Mouse (Mus musculus): ENCODE measurements around the gene Robo1. TPM values are rescaled to one million over a fixed set of nuclear protein-coding genes. Genes with fewer than 3 reads are reported as not detected.

Gene Robo1
- polyA plus RNA-seq, 1 experiment from 2014 or later: 83.9 TPM

DNA sequence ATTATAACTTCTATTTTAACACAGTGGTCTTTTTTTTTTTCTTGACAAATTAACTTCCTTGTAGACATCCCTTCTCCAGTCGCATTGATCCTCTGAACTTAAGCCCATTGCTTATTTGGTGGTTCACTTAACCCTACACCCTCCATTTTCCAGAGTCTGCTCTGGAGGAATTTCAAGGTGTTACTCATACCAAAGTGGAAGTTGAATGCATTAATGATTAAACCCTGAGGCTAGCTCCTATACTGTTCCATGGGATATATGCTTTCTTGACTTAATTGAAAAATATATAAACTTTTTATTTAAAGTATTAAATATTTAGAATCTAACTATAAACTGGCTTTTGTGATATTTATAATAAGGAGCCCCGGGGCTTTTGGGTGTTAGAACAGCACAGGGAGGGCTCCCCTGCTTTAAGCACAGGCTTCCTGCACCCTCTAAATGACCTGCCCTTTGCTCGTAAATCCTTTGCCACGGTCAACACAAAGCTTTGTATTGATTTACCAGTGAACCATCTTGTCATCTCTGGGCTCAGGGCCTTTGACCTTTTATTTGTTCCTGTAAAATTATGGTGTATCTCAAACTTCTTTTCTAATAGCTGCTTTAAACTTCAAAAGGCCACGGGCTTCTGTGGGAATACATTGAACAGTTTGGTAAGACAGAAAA, 522.4 kb downstream of the Robo1 start:
- Histone ChIP-seq H3K4me2 (replicated peaks) (no peak overlapping the region), H3K27ac (no peak overlapping the region), H3K36me3 (no peaks in the 10 kb centered on the region), H3K9ac (no peak overlapping the region), H3K4me1 (peaks cover 7% of the 10 kb centered on the region; the same call in 1 of the 2 replicates), H3K4me3 (no peak overlapping the region), H3K9me3 (replicated peaks) (no peaks in the 10 kb centered on the region), H3K27me3 (no peaks in the 10 kb centered on the region)
- 47% methylated on average over 5 of the region's 5 CpGs for WGBS
- no peak for ATAC-seq (ENCODE audit: low FRiP score)

DNA sequence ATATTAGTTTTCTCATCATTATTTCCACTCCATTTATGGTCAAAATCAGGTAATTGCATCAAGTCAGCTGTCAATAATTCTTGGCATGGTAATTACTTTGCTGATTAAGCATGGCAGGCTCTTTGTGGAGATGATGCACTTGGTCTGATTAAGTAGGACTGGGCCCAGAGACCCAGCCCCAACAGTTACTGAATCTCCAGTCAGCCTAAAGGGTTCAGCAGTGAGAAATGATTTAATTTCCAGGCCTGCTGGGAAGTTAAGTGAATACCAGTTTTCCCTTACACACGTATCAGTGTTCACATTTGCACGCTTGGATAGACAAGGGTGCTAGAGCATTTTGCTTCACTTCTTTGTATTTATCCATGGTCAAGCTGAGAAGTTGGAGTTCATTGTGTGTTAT, 526.2 kb downstream of the Robo1 start:
- WGBS: 50% methylated on average over 2 of the region's 2 CpGs

DNA sequence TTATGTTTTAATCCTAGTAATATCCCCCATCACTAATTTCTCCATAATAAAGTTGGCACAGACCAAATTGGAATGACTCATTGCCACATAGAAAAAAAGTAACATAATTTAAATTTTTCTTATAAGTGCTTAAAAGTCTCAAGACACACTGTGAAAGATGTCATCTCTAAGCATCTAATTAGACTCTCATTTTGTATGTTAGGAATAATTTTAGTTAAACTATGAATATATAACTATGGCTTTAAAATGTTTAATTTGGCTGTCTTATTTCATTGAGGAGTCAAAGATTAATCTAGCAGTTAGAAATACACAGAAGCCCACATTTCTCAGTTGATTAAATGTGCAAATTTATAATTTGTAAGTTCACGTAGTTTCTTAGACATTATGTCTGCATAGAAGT, 530.9 kb downstream of the Robo1 start:
- Histone ChIP-seq H3K4me2 (replicated peaks) (no peak overlapping the region), H3K9ac (no peak overlapping the region), H3K4me3 (no peak overlapping the region), H3K9me3 (replicated peaks) (no peaks in the 10 kb centered on the region), H3K27me3 (no peaks in the 10 kb centered on the region), H3K27ac (no peak overlapping the region), H3K4me1 (no peaks in the 10 kb centered on the region), H3K36me3 (no peaks in the 10 kb centered on the region)
- no peak for ATAC-seq (ENCODE audit: low FRiP score)
- WGBS: 86% methylated on average over 1 of the region's 1 CpGs

More for the DNA sequence above, 526.2 kb downstream of the Robo1 start:
- ATAC-seq (ENCODE audit: low FRiP score): 0 out of 2 replicates have a peak, but pooled peaks have one; percentile 40
- H3K27me3 ChIP-seq: no peaks in the 10 kb centered on the region
- H3K4me2 ChIP-seq (replicated peaks): no peak overlapping the region
- H3K4me3 ChIP-seq: no peak overlapping the region
- no peak overlapping the region for H3K27ac ChIP-seq
- peaks cover 5% of the 10 kb centered on the region; the same call in 1 of the 2 replicates for H3K4me1 ChIP-seq
- H3K36me3 ChIP-seq: no peaks in the 10 kb centered on the region
- H3K9me3 ChIP-seq (replicated peaks): no peaks in the 10 kb centered on the region
- no peak overlapping the region for H3K9ac ChIP-seq

DNA sequence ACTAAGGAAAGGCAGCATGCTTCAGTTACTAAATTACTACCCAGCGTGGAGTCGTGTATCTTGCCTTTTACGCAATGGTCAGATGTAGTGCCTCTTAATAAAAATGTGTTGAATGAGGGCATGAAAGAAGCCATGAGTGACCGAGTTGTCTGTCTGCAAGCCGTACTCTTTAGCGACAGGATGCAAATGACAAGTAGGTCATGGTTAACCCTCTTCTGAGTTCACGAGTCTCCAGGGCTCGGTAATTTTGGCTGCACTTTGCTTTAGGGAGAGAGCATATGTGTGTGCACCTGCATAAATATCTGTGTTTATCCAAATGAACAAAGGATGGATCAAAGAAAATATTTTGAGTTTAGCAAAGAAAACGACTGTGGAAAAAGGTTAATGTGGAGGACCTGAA, 533.0 kb downstream of the Robo1 start:
- no peaks in the 10 kb centered on the region for H3K9me3 ChIP-seq (replicated peaks)
- 55% methylated on average over 9 of the region's 9 CpGs for WGBS
- H3K9ac ChIP-seq: no peak overlapping the region
- ATAC-seq (ENCODE audit: low FRiP score): no peak
- H3K4me1 ChIP-seq: no peaks in the 10 kb centered on the region
- no peaks in the 10 kb centered on the region for H3K27me3 ChIP-seq
- no peak overlapping the region for H3K4me3 ChIP-seq
- 0 out of 2 replicates have a peak overlapping the region, but pooled peaks have one; percentile 44 for H3K27ac ChIP-seq
- H3K36me3 ChIP-seq: no peaks in the 10 kb centered on the region
- H3K4me2 ChIP-seq (replicated peaks): no peak overlapping the region

DNA sequence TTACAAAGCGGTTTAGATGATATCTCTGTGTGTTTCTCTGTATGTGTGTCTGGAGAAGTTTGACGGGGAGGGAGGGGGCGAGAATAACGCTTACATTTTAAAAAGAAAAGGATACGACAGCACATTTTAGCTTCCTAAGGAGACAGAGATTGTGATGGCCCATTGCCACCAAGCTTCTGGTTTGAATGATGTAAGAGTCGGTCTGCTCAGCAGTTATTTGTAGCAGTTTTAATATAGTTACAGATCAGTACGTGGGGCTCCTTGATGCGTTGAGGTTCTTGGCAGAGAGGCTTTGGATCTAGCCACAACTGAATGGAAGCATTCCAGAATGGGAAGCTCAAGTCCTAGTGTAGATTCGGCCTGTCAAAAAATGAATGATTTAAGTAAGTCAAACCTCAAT, 546.0 kb downstream of the Robo1 start:
- Histone ChIP-seq H3K27ac (no peak overlapping the region), H3K27me3 (no peaks in the 10 kb centered on the region), H3K4me1 (no peaks in the 10 kb centered on the region), H3K4me3 (no peak overlapping the region), H3K36me3 (no peaks in the 10 kb centered on the region), H3K9me3 (replicated peaks) (no peaks in the 10 kb centered on the region), H3K9ac (no peak overlapping the region), H3K4me2 (replicated peaks) (no peak overlapping the region)
- WGBS: 88% methylated on average over 9 of the region's 9 CpGs
- ATAC-seq (ENCODE audit: low FRiP score): no peak

DNA sequence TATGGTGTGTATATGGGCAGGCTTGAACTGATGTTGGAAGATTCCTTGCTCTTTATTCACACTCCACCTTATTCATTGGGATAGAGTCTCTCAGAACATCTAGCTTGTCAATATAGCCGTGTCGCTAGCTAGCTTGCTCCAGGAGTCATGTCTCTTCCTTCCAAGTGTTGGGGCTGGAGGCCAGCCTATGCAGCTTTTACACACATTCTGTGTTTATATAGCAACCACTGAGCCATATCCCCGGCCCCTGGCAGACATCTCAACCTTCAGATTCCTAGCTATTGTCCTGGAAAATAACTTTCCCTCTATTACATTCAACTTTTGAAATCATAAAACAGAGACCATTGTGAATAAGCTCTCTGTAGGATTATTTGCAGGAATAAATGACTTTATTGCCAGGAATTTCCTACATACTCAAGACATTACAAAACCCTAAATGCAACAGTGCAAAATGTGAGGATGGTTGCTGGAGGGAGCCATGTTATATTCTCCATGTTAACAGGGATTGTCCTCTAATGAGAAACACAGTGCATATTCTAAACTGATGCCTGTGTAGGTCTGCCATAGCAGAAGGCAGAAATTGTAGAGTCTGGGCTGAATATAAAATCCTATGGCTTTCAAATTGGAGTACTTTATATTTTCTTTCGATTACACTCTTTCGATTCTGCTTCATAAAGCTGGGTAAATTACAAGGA, 546.9 kb downstream of the Robo1 start:
- Histone ChIP-seq H3K4me2 (replicated peaks) (no peak overlapping the region), H3K27me3 (no peaks in the 10 kb centered on the region), H3K36me3 (no peaks in the 10 kb centered on the region), H3K9me3 (replicated peaks) (no peaks in the 10 kb centered on the region), H3K4me3 (no peak overlapping the region), H3K4me1 (no peaks in the 10 kb centered on the region), H3K9ac (no peak overlapping the region), H3K27ac (no peak overlapping the region)
- WGBS: 76% methylated on average over 5 of the region's 5 CpGs
- no peak for ATAC-seq (ENCODE audit: low FRiP score)

DNA sequence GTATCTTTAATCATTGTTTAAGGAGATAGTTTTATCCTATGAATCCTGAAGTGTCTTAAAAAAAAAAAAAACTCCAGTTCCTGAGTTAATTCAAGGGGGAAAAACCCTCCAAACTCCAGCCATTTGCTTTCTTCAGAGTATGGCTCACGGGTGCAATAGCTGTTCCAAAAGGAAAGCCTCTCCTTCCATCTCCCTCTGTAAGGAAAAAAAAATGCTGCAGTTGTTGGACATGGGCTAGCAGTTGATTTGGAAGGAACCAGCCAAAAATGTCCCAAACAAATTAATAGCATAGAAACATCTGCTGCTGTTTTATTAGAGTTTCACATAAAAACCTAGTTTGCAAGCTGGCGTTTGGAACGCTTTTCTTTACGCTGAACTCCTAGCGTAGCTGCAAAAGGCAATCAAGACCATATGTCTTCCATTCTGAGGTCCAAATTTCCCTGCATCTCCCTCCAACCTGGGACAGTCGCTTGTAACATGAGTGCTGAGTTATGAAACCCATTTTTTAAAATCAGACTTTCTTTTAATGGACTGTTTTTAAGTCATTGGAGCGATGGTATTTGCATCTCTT, 553.7 kb downstream of the Robo1 start:
- Histone ChIP-seq H3K27ac (no peak overlapping the region), H3K4me3 (no peak overlapping the region), H3K9ac (no peak overlapping the region), H3K4me1 (no peaks in the 10 kb centered on the region), H3K27me3 (no peaks in the 10 kb centered on the region), H3K4me2 (replicated peaks) (no peak overlapping the region), H3K36me3 (no peaks in the 10 kb centered on the region), H3K9me3 (replicated peaks) (no peaks in the 10 kb centered on the region)
- no peak for ATAC-seq (ENCODE audit: low FRiP score)
- 70% methylated on average over 7 of the region's 7 CpGs for WGBS

DNA sequence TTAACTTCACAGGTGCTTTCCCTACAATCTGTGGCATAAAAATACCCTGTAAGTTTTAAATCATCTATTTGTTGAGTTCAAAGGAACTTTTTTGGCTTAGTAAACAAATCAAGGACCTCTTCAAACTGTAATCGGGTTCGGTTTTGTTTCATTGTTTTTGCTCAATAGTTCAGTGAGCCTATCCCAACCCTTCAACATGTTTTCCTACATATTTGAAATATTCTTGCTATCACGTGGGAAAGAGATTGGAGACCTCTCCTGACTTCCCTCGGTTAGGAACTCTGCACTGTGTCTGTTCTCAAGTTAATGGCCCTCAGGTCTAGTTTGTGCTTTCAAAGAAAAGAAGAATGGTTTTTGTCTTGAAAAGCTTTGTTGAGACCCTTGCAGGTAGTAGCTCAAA, 557.9 kb downstream of the Robo1 start:
- ATAC-seq (ENCODE audit: low FRiP score): no peak
- no peak overlapping the region for H3K4me2 ChIP-seq (replicated peaks)
- H3K4me3 ChIP-seq: no peak overlapping the region
- H3K9ac ChIP-seq: no peak overlapping the region
- no peaks in the 10 kb centered on the region for H3K4me1 ChIP-seq
- WGBS: 87% methylated on average over 4 of the region's 4 CpGs
- H3K36me3 ChIP-seq: no peaks in the 10 kb centered on the region
- H3K9me3 ChIP-seq (replicated peaks): no peaks in the 10 kb centered on the region
- no peaks in the 10 kb centered on the region for H3K27me3 ChIP-seq
- H3K27ac ChIP-seq: no peak overlapping the region

DNA sequence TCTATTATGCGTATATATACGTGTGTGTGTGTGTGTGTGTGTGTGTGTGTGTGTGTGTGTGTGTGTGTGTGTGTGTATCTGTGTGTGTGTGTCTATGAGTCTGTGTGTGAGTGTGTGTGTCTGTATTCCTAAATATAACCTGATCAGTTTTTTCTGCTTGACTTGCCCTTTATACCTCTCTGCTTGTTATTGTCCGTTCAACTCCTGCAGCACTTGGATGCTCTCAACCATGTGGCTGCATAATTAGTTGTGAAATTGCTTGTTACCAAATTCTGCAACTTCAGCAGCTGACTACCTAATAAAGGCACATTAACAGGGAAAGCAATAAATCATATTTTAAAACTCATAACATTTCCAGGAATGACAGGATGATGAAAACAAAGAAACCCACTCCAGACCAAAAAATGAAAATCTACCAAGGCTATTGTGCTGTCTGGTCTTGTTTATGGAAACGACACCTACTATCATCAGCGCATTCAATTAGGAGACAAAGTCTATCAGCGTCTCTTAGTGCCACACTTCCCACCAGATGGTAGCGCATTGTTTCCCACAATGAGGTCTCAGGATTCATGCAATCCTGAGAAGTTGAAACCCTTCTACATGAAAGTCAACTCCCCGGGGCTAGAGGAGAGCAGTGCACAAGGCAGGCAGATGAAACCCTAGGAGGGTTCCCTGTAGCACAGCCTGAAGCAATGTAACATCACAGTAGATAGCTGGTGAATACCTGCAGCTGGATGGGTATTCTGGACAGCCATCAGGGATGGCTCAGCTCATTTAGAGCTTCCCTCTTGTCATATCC, 567.0 kb downstream of the Robo1 start:
- Histone ChIP-seq H3K27me3 (no peaks in the 10 kb centered on the region), H3K4me1 (peaks cover 11% of the 10 kb centered on the region), H3K9ac (no peak overlapping the region), H3K27ac (peak overlapping the region; percentile 72), H3K4me2 (replicated peaks) (no peak overlapping the region), H3K9me3 (replicated peaks) (no peaks in the 10 kb centered on the region), H3K36me3 (no peaks in the 10 kb centered on the region), H3K4me3 (no peak overlapping the region)
- peak; percentile 65 for ATAC-seq (ENCODE audit: low FRiP score)
- 58% methylated on average over 8 of the region's 8 CpGs for WGBS

DNA sequence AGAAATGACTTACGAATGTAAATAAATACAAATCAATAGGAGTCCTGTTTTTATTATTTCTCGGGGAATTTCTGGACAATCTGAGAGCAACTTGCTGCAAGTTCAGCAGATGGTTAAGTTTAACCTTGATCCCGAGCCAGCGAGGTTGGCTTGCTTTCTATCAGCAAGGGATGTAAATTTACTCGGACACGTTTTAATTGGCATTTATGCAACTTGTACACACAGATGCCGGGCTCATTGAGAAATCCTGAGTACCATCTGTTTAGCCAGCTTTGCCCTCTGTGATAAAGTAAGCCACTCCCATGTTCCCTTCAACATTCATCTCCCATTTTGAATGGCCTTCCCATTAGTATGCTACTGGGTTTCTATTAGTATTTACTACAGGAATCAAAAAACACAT, 580.0 kb downstream of the Robo1 start:
- H3K27me3 ChIP-seq: no peaks in the 10 kb centered on the region
- WGBS: 34% methylated on average over 7 of the region's 7 CpGs
- no peak overlapping the region for H3K4me3 ChIP-seq
- H3K9me3 ChIP-seq (replicated peaks): no peaks in the 10 kb centered on the region
- peak overlapping the region; percentile 30; the same call in 1 of the 2 replicates for H3K27ac ChIP-seq
- no peak overlapping the region for H3K9ac ChIP-seq
- H3K4me1 ChIP-seq: peaks cover 11% of the 10 kb centered on the region
- peak; percentile 83 for ATAC-seq (ENCODE audit: low FRiP score)
- H3K4me2 ChIP-seq (replicated peaks): no peak overlapping the region
- H3K36me3 ChIP-seq: no peaks in the 10 kb centered on the region

DNA sequence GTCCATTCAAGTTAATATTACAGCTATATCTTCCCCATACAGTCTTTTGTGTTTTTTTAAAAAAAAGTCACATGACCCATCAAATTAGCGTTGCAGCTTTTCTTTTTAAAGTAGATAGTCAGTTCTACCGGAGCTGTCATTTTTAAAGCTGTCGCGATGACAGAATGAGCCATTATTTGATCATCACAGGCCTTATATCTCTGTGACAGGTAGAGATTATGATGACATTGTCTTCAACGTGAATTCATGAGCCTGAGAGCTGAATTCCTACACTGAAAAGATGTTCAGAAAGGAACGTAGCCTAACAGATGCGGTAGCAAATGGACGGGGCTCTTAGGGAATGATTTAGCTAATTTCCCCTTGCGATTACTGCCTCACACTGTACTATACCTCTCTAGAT, 581.3 kb downstream of the Robo1 start:
- Histone ChIP-seq H3K4me2 (replicated peaks) (no peak overlapping the region), H3K27ac (no peak overlapping the region), H3K9ac (no peak overlapping the region), H3K36me3 (no peaks in the 10 kb centered on the region), H3K27me3 (no peaks in the 10 kb centered on the region), H3K9me3 (replicated peaks) (no peaks in the 10 kb centered on the region), H3K4me1 (peaks cover 11% of the 10 kb centered on the region), H3K4me3 (no peak overlapping the region)
- ATAC-seq (ENCODE audit: low FRiP score): no peak
- WGBS: 79% methylated on average over 9 of the region's 9 CpGs

DNA sequence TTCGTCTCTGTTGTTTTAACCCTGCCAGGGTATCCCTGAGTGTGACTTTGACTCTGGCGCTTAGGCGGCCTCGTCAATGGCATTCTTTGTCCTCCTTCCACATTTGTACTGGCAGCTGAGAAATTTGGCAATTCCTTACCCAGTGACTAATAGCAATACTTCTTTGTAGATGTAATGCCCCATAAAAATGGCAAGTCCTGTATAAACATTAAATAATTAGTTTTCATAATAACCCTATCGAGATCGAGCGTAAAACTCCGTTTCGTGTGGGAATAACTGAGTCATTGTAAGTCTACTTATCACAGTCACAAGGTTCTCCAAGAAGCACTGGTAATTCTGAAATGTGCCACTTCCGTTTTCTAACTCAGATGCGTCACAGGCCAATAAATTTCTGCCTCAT, 589.0 kb downstream of the Robo1 start:
- Histone ChIP-seq H3K9me3 (replicated peaks) (no peaks in the 10 kb centered on the region), H3K9ac (no peak overlapping the region), H3K27me3 (no peaks in the 10 kb centered on the region), H3K36me3 (no peaks in the 10 kb centered on the region), H3K4me3 (no peak overlapping the region), H3K27ac (no peak overlapping the region), H3K4me1 (0 out of 2 replicates have a peak, but pooled peaks cover 4% of the 10 kb centered on the region), H3K4me2 (replicated peaks) (no peak overlapping the region)
- ATAC-seq (ENCODE audit: low FRiP score): no peak
- whole genome bisulfite sequencing: 76% methylated on average over 11 of the region's 11 CpGs
